ENCODE assay signal across 17 mouse cellular contexts in the genomic region with DNA sequence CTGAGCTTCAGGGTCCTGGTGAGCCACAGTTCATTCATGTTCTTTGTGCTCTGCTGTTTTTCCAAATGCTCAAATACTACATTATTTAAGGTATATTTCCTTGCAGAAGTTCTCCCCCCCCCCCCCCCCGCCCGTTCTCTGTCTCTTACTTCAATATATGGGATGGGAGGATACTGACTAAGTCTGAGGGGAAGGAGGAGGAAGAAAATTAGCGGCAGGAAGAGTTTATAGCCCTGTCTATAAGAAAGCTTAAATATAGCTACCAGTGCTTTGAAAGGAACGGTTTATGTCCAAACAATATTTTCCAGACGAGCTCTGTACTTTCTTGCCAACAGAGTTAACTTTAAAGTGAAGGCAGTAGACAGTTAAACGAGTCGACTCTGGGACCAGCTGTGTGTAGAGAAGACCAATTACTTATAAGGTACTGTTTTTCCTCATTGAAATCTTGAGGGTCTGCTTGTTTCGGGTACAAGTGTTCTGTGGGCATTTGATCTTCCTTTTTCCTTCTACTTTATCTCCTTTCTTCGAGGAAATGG.
DNase-seq lines count a peak whose midpoint lies in the region; ATAC-seq and TF ChIP-seq lines count a peak whose summit lies in the region.
"Had no signal": no experiment of that assay in that cellular context is flagged by ENCODE, and none has a peak within 500 bp of the region (broad histone marks: within the 10 kb centered on the region; RNA-seq: fewer than 3 reads in every experiment).

No protein-coding gene starts in this region.

- no peaks in the 10 kb centered on the region for H3K36me3 ChIP-seq in embryonic facial prominence, embryonic 12.5 days
- no peaks in the 10 kb centered on the region for H3K36me3 ChIP-seq in embryonic facial prominence, embryonic 10.5 days (replicated peaks)
- no peaks in the 10 kb centered on the region for H3K36me3 ChIP-seq in kidney, adult 2 months (ENCODE audit: control insufficient read depth, insufficient read depth, low read length)
- no peaks in the 10 kb centered on the region for H3K36me3 ChIP-seq in lung, postnatal 0 days (ENCODE audit: insufficient read depth, low read length)
- no peaks in the 10 kb centered on the region for H3K36me3 ChIP-seq in stomach, embryonic 16.5 days (ENCODE audit: control insufficient read depth, insufficient read depth, low read length)
- H3K36me3 ChIP-seq: neural tube, embryonic 13.5 days had no signal

- no peak for TF ChIP-seq CTCF in kidney, adult 2 months (conservative IDR thresholded peaks at IDR 0.05; ENCODE audit: insufficient read depth, insufficient read length, low read depth, low read length)
- TF ChIP-seq CTCF in lung, postnatal 0 days (IDR thresholded peaks at IDR 0.05): no peak

- no peak overlapping the region for H3K4me3 ChIP-seq in embryonic facial prominence, embryonic 12.5 days
- H3K4me3 ChIP-seq in embryonic facial prominence, embryonic 10.5 days: no peak overlapping the region
- no peak overlapping the region for H3K4me3 ChIP-seq in kidney, adult 2 months (ENCODE audit: insufficient read depth, low read depth, low read length)
- peak overlapping the region; percentile 27 for H3K4me3 ChIP-seq in lung, postnatal 0 days (ENCODE audit: low read depth, low read length)
- H3K4me3 ChIP-seq in stomach, embryonic 16.5 days (replicated peaks; ENCODE audit: low read length): peak overlapping the region; percentile 45
- H3K4me3 ChIP-seq: neural tube, embryonic 13.5 days had no signal

- no peak for TF ChIP-seq EP300 in lung, postnatal 0 days (IDR thresholded peaks at IDR 0.05)

- no peaks in the 10 kb centered on the region for H3K9me3 ChIP-seq in embryonic facial prominence, embryonic 12.5 days
- H3K9me3 ChIP-seq in embryonic facial prominence, embryonic 10.5 days: no peaks in the 10 kb centered on the region
- H3K9me3 ChIP-seq in lung, postnatal 0 days (ENCODE audit: low read length): no peaks in the 10 kb centered on the region
- no peaks in the 10 kb centered on the region for H3K9me3 ChIP-seq in stomach, embryonic 16.5 days (replicated peaks; ENCODE audit: control insufficient read depth, low read length)
- H3K9me3 ChIP-seq: neural tube, embryonic 13.5 days had no signal

- no peak for DNase-seq in embryonic facial prominence, embryonic 10.5 days (ENCODE audit: low spot score)
- no peak for DNase-seq in kidney, adult 2 months
- DNase-seq in kidney, adult 11 months: no peak
- DNase-seq in lung, postnatal 0 days (ENCODE audit: low spot score): peak; percentile 12
- DNase-seq in lung, adult 18-20 months: no peak
- no peak for DNase-seq in embryo, embryonic 10 days (ENCODE audit: low spot score)
- DNase-seq: cerebellum, adult 9-11 months; gastrocnemius, postnatal 10 days; thymus, adult 2 months had no signal

- H3K9ac ChIP-seq in embryonic facial prominence, embryonic 12.5 days: no peak overlapping the region
- 0 out of 2 replicates have a peak overlapping the region, but pooled peaks have one; percentile 23 for H3K9ac ChIP-seq in lung, postnatal 0 days (replicated peaks; ENCODE audit: low read depth)
- peak overlapping the region; percentile 48 for H3K9ac ChIP-seq in stomach, embryonic 16.5 days (ENCODE audit: low read length)
- H3K9ac ChIP-seq: hindbrain, embryonic 14.5 days; neural tube, embryonic 13.5 days had no signal

- H3K4me1 ChIP-seq in embryonic facial prominence, embryonic 12.5 days: peaks cover 5% of the 10 kb centered on the region
- peaks cover under 1% of the 10 kb centered on the region; the same call in 1 of the 2 replicates for H3K4me1 ChIP-seq in embryonic facial prominence, embryonic 10.5 days
- H3K4me1 ChIP-seq in kidney, adult 2 months (ENCODE audit: control insufficient read depth, insufficient read depth, low read length): peaks cover 7% of the 10 kb centered on the region
- no peaks in the 10 kb centered on the region for H3K4me1 ChIP-seq in lung, postnatal 0 days (ENCODE audit: insufficient read depth, low read depth, low read length)
- H3K4me1 ChIP-seq in stomach, embryonic 16.5 days (ENCODE audit: control insufficient read depth, insufficient read depth, low read length): peaks cover 8% of the 10 kb centered on the region; the same call in 1 of the 2 replicates
- H3K4me1 ChIP-seq: neural tube, embryonic 13.5 days had no signal

- H3K4me2 ChIP-seq in embryonic facial prominence, embryonic 12.5 days (replicated peaks): peak overlapping the region; percentile 12; the same call in 1 of the 2 replicates
- H3K4me2 ChIP-seq in lung, postnatal 0 days (replicated peaks; ENCODE audit: low read depth, low read length): peak overlapping the region; percentile 32
- peak overlapping the region; percentile 38 for H3K4me2 ChIP-seq in stomach, embryonic 16.5 days (ENCODE audit: low read depth, low read length)
- H3K4me2 ChIP-seq: hindbrain, embryonic 14.5 days; neural tube, embryonic 13.5 days had no signal

- WGBS in embryonic facial prominence, embryonic 12.5 days: 27% methylated on average over 9 of the region's 9 CpGs
- WGBS in embryonic facial prominence, embryonic 10.5 days: 51% methylated on average over 9 of the region's 9 CpGs
- 19% methylated on average over 9 of the region's 9 CpGs for WGBS in kidney, adult 2 months
- 20% methylated on average over 8 of the region's 9 CpGs for WGBS in lung, postnatal 0 days
- 19% methylated on average over 9 of the region's 9 CpGs for WGBS in stomach, embryonic 16.5 days

- H3K27ac ChIP-seq in embryonic facial prominence, embryonic 12.5 days: no peak overlapping the region; the same call in 1 of the 2 replicates
- H3K27ac ChIP-seq in embryonic facial prominence, embryonic 10.5 days (replicated peaks): no peak overlapping the region
- peak overlapping the region; percentile 86; the same call in 1 of the 2 replicates for H3K27ac ChIP-seq in kidney, adult 2 months (ENCODE audit: insufficient read depth, low read depth, low read length)
- H3K27ac ChIP-seq in lung, postnatal 0 days (ENCODE audit: low read length): peak overlapping the region; percentile 52
- H3K27ac ChIP-seq in stomach, embryonic 16.5 days (ENCODE audit: low read length): peak overlapping the region; percentile 77
- H3K27ac ChIP-seq: hindbrain, embryonic 14.5 days; macrophage; neural tube, embryonic 13.5 days had no signal

- no peak for TF ChIP-seq POLR2A in kidney, adult 2 months (IDR thresholded peaks at IDR 0.05; ENCODE audit: low read depth, low read length)

- ATAC-seq in embryonic facial prominence, embryonic 12.5 days (ENCODE audit: insufficient number of reproducible peaks, insufficient read depth, low FRiP score, low TSS enrichment): no peak
- ATAC-seq in lung, postnatal 0 days: peak; percentile 30; the same call in 1 of the 2 replicates
- ATAC-seq in stomach, embryonic 16.5 days (ENCODE audit: insufficient read depth, low FRiP score): peak; percentile 80
- ATAC-seq: forebrain, embryonic 16.5 days; midbrain, embryonic 16.5 days; Patski had no signal

- no peaks in the 10 kb centered on the region for H3K27me3 ChIP-seq in embryonic facial prominence, embryonic 12.5 days
- no peaks in the 10 kb centered on the region for H3K27me3 ChIP-seq in embryonic facial prominence, embryonic 10.5 days (replicated peaks; ENCODE audit: low read depth, poor library complexity, severe bottlenecking)
- no peaks in the 10 kb centered on the region for H3K27me3 ChIP-seq in kidney, adult 2 months (replicated peaks; ENCODE audit: control insufficient read depth, insufficient read depth, low read length)
- H3K27me3 ChIP-seq in lung, postnatal 0 days (replicated peaks; ENCODE audit: insufficient read depth, low read length): no peaks in the 10 kb centered on the region
- H3K27me3 ChIP-seq in stomach, embryonic 16.5 days (ENCODE audit: control insufficient read depth, insufficient read depth, low read length): no peaks in the 10 kb centered on the region
- H3K27me3 ChIP-seq: neural tube, embryonic 13.5 days; Patski had no signal

Comparison
In these comparisons a context has a peak if more than half of its experiments do, and no peak if none do; other contexts are left out.
1. H3K27ac ChIP-seq: peak in kidney, adult 2 months (single experiment), lung, postnatal 0 days (single experiment) and stomach, embryonic 16.5 days (single experiment); none in embryonic facial prominence, embryonic 12.5 days (single experiment) and embryonic facial prominence, embryonic 10.5 days (single experiment).
2. H3K4me3 ChIP-seq: peak in lung, postnatal 0 days (single experiment) and stomach, embryonic 16.5 days (single experiment); none in embryonic facial prominence, embryonic 12.5 days (single experiment), embryonic facial prominence, embryonic 10.5 days (single experiment) and kidney, adult 2 months (single experiment).
3. Peak in every context shown above with its lines, with median percentiles within 50 percentile points of each other: H3K4me2 ChIP-seq.